15 mouse cellular contexts compared by ENCODE assay signal in genomic region chr11:32781633-32782404, GRCm38 (mm10). TPM values are rescaled to one million over a fixed set of nuclear protein-coding genes. Genes with fewer than 3 reads are reported as not detected.
DNase-seq lines count a peak whose midpoint lies in the region; ATAC-seq and TF ChIP-seq lines count a peak whose summit lies in the region.
"Had no signal": no experiment of that assay in that cellular context is flagged by ENCODE, and none has a peak within 500 bp of the region (broad histone marks: within the 10 kb centered on the region; RNA-seq: fewer than 3 reads in every experiment).

No protein-coding gene starts in this region.

- peaks cover under 1% of the 10 kb centered on the region; the same call in 1 of the 2 replicates for H3K9me3 ChIP-seq in neural tube, embryonic 13.5 days
- H3K9me3 ChIP-seq in forebrain, postnatal 0 days (ENCODE audit: low read length), result no peaks in the 10 kb centered on the region
- H3K9me3 ChIP-seq in kidney, embryonic 14.5 days (ENCODE audit: control insufficient read depth, low read length), result 0 out of 2 replicates have a peak, but pooled peaks cover under 1% of the 10 kb centered on the region
- H3K9me3 ChIP-seq: kidney, embryonic 15.5 days had no signal

- no peak for TF ChIP-seq CTCF in forebrain, postnatal 0 days (IDR thresholded peaks at IDR 0.05; ENCODE audit: low read depth)

- H3K4me1 ChIP-seq in neural tube, embryonic 13.5 days (replicated peaks), result peaks cover 10% of the 10 kb centered on the region
- peaks cover 6% of the 10 kb centered on the region for H3K4me1 ChIP-seq in forebrain, postnatal 0 days (ENCODE audit: insufficient read depth)
- H3K4me1 ChIP-seq in kidney, embryonic 14.5 days (ENCODE audit: control insufficient read depth, insufficient read depth, low read length), result peaks cover 5% of the 10 kb centered on the region; the same call in 1 of the 2 replicates

- DNase-seq in neural tube, embryonic 10.5 days (ENCODE audit: extremely low spot score, low spot score), result no peak
- peak; percentile 65 for DNase-seq in forebrain, postnatal 0 days
- DNase-seq in left cerebral cortex, adult 18-20 months (ENCODE audit: low spot score in 2 of 2), result peak; percentile 7 to 9
- DNase-seq in telencephalon, adult 2 months (ENCODE audit: low read depth, low spot score), result peak; percentile 55
- DNase-seq in yolk sac, embryonic 10.5 days (ENCODE audit: low spot score), result no peak
- DNase-seq: heart, postnatal 36 days; lung, embryonic 14.5 days had no signal

- WGBS in neural tube, embryonic 13.5 days, result 61% methylated on average over 2 of the region's 2 CpGs
- WGBS in forebrain, postnatal 0 days, result 38% methylated on average over 2 of the region's 2 CpGs
- WGBS in kidney, embryonic 14.5 days, result 58% methylated on average over 2 of the region's 2 CpGs

- H3K36me3 ChIP-seq in neural tube, embryonic 13.5 days, result no peaks in the 10 kb centered on the region
- no peaks in the 10 kb centered on the region for H3K36me3 ChIP-seq in forebrain, postnatal 0 days (ENCODE audit: insufficient read depth)
- no peaks in the 10 kb centered on the region for H3K36me3 ChIP-seq in kidney, embryonic 14.5 days (ENCODE audit: control insufficient read depth, insufficient read depth, low read length)
- H3K36me3 ChIP-seq: kidney, embryonic 15.5 days had no signal

- H3K9ac ChIP-seq in neural tube, embryonic 13.5 days, result no peak overlapping the region
- H3K9ac ChIP-seq in forebrain, postnatal 0 days, result no peak overlapping the region
- H3K9ac ChIP-seq in kidney, embryonic 14.5 days (ENCODE audit: low read depth, low read length), result no peak overlapping the region
- H3K9ac ChIP-seq: kidney, embryonic 15.5 days; lung, embryonic 14.5 days had no signal

- H3K27ac ChIP-seq in neural tube, embryonic 13.5 days (replicated peaks), result no peak overlapping the region
- no peak overlapping the region for H3K27ac ChIP-seq in forebrain, postnatal 0 days (ENCODE audit: low read depth, low read length)
- H3K27ac ChIP-seq in kidney, embryonic 14.5 days (ENCODE audit: low read depth, low read length), result no peak overlapping the region
- H3K27ac ChIP-seq: kidney, embryonic 15.5 days had no signal

- no peak overlapping the region for H3K4me3 ChIP-seq in neural tube, embryonic 13.5 days
- no peak overlapping the region for H3K4me3 ChIP-seq in forebrain, postnatal 0 days (ENCODE audit: low read depth, low read length)
- no peak overlapping the region for H3K4me3 ChIP-seq in kidney, embryonic 14.5 days (ENCODE audit: low read length)
- H3K4me3 ChIP-seq: kidney, embryonic 15.5 days had no signal

- ATAC-seq in neural tube, embryonic 13.5 days (ENCODE audit: low read depth), result peak; percentile 57; the same call in 1 of the 2 replicates
- peak; percentile 77 for ATAC-seq in forebrain, postnatal 0 days
- ATAC-seq in kidney, embryonic 14.5 days (ENCODE audit: low FRiP score, low TSS enrichment), result no peak

- H3K27me3 ChIP-seq in neural tube, embryonic 13.5 days, result no peaks in the 10 kb centered on the region
- no peaks in the 10 kb centered on the region for H3K27me3 ChIP-seq in forebrain, postnatal 0 days (ENCODE audit: insufficient read depth, low read length)
- H3K27me3 ChIP-seq in kidney, embryonic 14.5 days (ENCODE audit: control insufficient read depth, insufficient read depth, low read length), result no peaks in the 10 kb centered on the region
- H3K27me3 ChIP-seq: kidney, embryonic 15.5 days had no signal

- no peak overlapping the region for H3K4me2 ChIP-seq in neural tube, embryonic 13.5 days
- H3K4me2 ChIP-seq in forebrain, postnatal 0 days (ENCODE audit: low read depth), result no peak overlapping the region
- H3K4me2 ChIP-seq in kidney, embryonic 14.5 days (replicated peaks; ENCODE audit: low read depth, low read length), result no peak overlapping the region
- H3K4me2 ChIP-seq: kidney, embryonic 15.5 days; lung, embryonic 14.5 days had no signal

RNA-seq across cellular contexts. Expression of gene Smim23, which starts 42.6 kb away (rescaled TPM):
- polyA plus RNA-seq in neural tube, embryonic 13.5 days (2015; fragmentation: Nextera tagmentation; extraction: Ambion mirVana), result not detected in 2 replicates
- not detected in 2 replicates for total RNA-seq in forebrain, postnatal 0 days (2014; rRNA removed)
- polyA plus RNA-seq in forebrain, postnatal 0 days (2015; fragmentation: Nextera tagmentation; extraction: Ambion mirVana), result not detected in 2 replicates
- not detected for total RNA-seq in left cerebral cortex, adult 18-20 months (2021)
- not detected in 2 replicates for polyA plus RNA-seq in kidney, embryonic 14.5 days (2014; fragmentation: Nextera tagmentation; extraction: Ambion mirVana)
- total RNA-seq: heart, adult 8-10 months; heart, postnatal 36 days had no signal
- polyA plus RNA-seq: embryonic facial prominence, embryonic 11.5 days; frontal cortex, adult 2 months; kidney, embryonic 15.5 days; limb, embryonic 11.5 days; lung, embryonic 14.5 days; stomach, embryonic 14.5 days had no signal

Comparison
In these comparisons a context has a peak if more than half of its experiments do, and no peak if none do; other contexts are left out.
1. DNase-seq: peak in forebrain, postnatal 0 days (single experiment), left cerebral cortex, adult 18-20 months (2 of 2) and telencephalon, adult 2 months (single experiment); none in neural tube, embryonic 10.5 days (single experiment) and yolk sac, embryonic 10.5 days (single experiment).